Mouse (Mus musculus) granulocyte monocyte progenitor cell, adult 5-6 weeks (primary cell): Measurements from ENCODE around the gene Adck2. TPM values are rescaled to one million over a fixed set of nuclear protein-coding genes. Genes with fewer than 3 reads are reported as not detected.

Source experiments
- ATAC-seq: replicated peaks from 2 replicates; pipeline ENCODE4 v1.8.0; 2016; ENCODE audit warnings: mild to moderate bottlenecking, moderate TSS enrichment, inconsistent platforms; ENCODE audit not compliant: poor library complexity, severe bottlenecking
- total RNA-seq, 2 experiments: library from RNA; stranded (forward) in 1 of 2; stranded (reverse) in 1 of 2; fragments of 200-712, 200-1000 nt in 1 of 2; fragments of >200 nt in 1 of 2; fragmentation: Nextera tagmentation in 1 of 2; gene quantifications; 2 replicates each; pipeline ENCODE4 v1.2.3; 2014 to 2017

Gene Adck2
- total RNA-seq (2014; fragmentation: Nextera tagmentation) (9.7 and 16.2 TPM in 2 replicates), total RNA-seq (2017) (3.8 and 11.6 TPM in 2 replicates)

DNA sequence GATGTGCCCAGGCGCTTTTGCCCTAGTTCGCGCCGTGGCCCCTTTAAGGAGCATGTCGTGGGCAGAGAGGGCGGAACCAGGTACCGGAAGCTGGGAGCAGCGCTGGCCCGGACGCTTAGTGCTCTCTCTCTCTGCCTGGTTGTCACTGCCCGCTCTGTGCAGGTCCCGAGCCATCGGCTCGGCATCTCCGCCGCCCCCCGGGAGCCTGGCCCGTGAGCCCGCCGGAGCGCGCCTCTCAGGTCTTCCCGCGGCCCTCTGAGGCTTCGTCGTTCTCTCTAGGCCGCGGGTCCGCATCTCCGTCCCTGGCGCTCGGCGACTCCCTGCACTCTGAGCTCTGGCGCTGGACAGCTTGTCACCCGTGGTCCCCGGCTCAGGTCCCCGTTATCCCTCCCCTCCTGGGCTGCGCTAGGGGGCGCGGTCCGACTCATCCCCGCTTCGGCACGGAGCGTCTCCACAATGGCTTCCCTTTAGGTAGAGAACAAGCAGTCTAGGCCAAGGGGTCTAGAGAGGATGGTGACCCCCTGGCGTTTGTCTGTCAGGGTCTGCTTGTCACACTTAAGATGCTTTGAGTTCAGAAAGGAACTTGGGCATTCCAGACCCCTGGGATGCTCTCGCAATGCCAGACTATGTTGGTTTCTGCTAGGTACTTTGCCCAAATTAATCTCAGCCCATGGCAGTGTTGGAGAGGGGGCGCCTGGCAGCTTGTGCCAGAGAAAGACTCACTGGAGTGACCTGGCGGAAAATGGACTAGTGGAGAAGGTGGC lies at the start of gene Adck2:
Gene Adck2, plus strand, starts transcription at position 83 of the 764 bp plus-strand sequence.
- ATAC-seq = peak; percentile 94

DNA sequence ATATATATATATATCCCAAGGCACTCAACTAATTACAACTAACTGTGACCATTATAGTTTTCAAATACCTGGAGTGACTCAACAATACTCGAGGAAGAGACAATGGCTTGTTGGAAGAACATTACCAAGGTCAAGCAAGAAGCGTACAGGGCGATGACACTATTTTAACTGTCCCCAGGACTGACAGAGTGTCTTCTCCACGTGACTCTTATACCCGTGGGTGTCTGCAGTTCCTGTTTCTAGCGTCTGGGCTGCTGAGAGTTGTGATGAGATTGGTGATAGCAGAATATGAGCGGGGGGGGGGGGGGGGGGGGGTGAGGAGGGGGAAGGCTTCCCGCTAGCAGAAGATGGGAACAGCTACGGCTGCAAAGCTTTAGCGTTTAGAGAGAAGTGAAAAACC lies 46.9 kb upstream of the Adck2 start:
- peak; percentile 78 for ATAC-seq

DNA sequence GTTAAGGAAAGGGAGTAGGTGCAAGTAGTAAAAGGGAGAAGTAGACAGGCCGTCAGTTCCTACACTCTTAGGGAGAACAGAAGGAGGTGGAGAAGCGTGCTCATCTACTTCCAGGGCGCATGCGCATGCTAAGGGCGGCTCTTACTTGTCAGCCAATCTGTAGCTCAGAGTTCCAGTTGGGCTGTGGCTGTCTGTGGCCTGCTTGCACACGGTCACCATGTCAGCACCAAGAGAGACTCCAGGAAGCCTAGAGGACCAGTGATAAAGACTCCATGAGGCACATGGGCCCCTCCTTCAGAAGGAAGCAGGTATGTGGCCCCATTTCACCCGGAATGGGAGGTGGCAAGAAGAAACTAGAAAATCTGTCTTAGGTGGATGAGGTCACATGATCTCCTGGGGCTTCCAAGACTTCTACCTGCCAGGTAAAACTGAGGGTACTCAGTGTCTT lies 46.3 kb upstream of the Adck2 start:
- peak; percentile 27 for ATAC-seq

DNA sequence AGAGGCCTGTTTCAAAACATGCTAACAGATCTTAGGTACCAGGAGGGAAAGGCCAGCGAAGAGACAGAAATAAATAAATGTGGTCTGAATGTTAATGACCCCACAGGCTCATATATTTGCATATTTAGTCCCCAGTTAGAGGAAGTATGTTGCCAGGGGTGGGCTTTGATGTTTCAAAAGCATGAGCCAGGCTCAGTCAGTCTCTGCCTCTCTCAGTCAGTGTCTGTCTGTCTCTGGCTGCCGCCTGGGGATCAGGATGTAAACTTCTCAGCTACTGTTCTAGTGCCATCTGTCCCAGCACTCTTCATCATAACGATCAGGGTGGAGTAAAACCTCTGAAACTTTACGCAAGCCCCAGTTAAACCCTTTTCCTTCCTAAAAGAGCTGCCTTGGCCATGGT lies 45.9 kb upstream of the Adck2 start:
- peak; percentile 79 for ATAC-seq

DNA sequence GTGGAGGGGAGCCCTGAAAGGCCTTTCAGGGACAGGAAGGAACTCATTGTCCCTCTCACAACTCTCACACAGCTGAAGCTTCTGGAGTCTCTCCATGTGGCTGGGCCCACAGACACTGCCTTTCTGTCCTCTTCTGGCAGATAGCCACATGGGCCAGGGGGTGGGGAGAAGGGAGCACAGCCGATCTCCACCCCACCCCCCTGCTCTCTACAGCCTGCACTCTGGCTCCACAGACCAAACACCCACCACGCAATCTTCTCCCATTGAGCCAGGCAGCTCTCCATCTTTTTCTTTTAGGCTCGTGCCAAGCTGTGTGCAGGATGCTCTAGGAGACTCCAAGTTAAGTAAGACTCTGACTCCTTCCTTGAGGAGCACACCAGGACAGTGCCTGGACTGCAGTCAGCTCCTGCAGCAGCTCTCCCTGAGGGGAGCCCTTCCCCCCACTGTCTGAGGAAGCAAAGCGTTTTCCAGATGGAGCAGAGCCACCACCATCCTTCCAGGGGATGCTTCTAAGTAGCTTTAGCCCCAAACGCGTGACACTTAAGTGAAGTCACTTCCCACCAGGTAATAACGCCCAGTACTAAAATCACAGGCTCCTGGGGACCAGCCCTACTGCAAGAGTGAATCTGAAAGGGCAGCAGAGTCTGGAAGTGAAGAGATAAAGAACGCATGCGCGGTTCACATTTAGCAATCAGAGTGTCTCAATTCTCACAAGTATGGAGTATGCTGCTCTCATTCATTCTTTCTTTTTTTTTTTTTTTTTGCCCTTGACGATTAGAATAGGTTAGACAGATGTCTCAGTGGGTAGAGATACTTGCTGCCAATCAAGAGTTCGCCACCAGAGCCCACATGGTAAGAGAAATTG lies 44.8 kb upstream of the Adck2 start:
- ATAC-seq = no peak

DNA sequence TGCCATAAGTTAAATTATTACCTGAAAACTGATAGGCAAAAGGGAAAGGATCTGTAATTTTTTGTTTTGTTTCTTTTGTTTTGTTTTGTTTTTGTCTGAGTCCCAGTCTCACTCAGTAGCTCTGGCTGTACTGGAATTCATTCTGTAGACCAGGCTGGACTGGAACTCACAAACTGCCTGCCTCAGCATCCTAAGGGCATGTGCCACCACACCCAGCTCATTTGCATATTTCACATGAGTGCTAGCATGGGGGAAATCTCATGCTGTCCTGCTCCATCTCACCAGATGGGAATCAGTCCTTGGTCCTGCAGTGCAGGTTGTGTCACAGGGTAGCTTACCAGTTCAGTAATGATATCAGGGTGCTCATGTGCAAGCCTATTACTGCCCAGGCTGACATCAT lies 38.7 kb upstream of the Adck2 start:
- ATAC-seq = no peak

DNA sequence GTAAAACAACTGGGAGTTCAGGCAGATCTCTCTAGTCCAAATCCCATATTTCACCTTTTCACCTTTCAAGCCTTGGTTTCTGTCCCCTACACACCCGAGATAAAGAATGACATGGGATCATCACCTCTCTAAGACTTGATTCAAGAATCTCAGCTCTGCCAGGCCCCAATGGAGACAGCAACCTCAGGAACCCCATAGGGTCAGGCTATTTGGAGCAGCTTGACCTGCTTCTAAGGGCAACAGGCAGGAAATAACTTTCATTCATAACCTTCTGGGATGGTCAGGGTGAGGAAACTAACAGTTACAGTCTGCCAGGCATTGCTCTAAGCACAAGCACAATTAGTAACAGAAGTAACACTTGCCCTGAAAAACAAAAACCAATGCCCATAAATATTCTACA lies 37.1 kb upstream of the Adck2 start:
- ATAC-seq = no peak

DNA sequence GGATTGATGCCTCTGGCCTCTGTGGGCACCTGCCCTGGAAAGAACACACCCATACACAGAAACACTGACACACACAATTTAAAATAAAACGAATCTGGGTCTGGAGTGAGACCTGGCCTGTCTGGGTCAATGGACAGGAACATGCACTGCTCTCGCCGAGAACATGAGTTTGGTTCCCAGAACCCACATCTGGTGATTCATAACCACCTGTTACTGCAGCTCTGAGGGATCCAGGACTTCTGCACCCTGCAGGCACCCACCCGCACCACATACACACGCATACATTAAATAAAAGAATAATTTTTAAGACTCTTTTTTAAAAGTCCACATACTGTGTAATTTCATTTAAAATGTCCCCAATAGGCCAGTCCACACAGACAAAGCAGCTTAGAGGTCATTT lies 36.4 kb upstream of the Adck2 start:
- no peak for ATAC-seq

DNA sequence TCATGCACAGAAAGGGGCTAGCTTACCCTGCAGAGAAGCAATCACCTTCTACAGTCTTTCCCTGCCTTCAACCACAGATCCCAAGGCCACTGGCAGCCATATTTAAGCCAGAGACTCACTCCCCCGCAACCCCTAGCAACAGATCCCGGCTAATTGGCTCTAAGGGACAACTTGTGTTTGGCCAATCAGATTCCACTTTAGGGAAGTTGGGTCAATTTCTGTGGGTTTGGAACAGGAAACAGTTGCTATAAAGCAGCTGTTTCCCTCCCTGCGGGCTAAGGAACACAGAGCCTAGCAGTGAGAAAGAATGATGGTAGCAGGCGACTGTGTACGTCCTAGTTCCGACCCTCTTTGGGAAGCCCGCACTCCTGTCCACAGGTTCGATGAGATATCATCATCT lies 35.4 kb upstream of the Adck2 start:
- peak; percentile 94 for ATAC-seq

DNA sequence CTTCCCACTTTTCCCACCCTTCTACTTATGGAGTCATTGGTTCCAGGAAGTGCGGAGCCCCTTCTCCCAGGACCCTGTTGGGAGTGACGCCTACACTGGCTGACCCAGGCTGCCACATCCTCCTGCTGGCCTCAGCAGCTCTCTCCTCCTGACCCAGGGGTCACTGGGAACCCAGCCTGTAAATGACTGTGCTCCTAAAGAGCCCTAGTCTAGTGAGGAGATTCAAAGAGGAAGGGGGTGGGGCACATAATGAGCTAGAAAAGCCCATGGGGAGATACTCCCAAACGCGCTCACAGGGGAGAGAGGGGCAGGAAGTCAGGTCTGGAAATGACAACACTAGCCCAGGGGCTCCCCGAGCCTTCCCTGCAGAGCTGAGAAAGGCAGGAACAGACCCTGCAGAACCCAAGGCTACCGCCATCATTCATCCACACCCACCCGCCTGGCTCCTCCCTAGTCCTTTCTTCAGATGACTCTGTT lies 34.0 kb upstream of the Adck2 start:
- ATAC-seq = peak; percentile 26

DNA sequence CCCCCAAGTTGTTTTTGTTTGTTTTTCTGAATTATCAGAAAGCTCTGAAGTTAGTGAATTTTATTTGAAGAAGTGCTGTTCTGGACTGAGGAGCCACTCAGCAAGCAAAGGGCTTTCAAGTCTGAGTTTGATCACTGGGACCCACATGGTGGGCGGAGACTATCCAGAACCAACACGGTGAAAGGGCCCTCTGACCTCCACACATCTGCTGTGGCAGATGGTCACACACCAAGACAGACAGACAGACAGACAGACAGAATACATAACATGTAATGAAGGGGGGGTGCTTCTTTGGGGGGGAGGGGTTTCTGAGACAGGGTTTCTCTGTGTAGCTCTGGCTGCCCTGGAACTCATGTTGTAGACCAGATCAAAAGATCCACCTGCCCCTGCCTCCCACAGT lies 33.1 kb upstream of the Adck2 start:
- no peak for ATAC-seq

DNA sequence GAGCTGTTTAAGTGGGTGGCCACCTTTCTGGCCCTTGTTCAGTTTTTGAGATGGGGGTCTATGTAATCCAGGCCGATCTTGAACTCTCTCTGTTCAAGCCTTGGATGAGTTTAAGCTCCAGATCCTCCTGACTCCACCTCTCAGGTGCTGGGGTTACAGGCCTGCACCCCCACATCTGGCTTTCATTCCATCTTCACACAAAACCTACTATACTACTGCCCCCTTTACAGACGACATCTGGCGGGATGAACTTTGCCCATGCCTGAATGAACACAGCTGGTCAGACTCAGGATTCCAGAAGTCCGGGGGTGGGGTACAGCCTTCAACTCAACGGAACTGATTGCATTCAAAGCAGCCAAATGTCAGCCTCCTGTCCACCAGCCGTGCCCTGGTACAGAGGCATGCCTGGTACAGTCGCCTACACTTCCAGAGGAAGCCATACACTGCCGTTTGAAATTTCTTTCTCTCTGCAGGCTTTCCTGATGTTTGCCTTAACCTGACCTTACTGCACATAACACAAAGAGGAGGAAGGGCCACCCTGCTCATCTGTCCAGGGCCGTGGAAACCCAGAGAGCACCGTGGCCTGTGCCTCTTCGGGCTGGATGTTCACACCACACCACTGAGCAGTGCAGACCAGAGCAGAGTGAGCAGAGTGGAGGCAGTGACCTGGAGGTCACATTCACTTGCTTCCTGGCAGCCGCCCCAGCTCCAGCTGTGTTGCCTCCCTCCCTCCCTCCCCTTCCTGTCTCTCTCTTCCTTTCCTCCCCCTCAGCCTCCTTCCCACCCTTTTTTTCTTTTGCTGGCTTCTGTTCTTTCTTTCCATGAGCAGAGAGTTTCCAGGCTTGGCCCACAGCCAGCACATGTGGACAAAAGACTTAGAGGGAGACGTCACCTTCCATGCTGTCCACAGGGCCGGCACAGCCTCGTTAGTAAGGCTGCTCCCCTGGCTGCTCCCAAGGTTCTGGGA lies 30.8 kb upstream of the Adck2 start:
- no peak for ATAC-seq

DNA sequence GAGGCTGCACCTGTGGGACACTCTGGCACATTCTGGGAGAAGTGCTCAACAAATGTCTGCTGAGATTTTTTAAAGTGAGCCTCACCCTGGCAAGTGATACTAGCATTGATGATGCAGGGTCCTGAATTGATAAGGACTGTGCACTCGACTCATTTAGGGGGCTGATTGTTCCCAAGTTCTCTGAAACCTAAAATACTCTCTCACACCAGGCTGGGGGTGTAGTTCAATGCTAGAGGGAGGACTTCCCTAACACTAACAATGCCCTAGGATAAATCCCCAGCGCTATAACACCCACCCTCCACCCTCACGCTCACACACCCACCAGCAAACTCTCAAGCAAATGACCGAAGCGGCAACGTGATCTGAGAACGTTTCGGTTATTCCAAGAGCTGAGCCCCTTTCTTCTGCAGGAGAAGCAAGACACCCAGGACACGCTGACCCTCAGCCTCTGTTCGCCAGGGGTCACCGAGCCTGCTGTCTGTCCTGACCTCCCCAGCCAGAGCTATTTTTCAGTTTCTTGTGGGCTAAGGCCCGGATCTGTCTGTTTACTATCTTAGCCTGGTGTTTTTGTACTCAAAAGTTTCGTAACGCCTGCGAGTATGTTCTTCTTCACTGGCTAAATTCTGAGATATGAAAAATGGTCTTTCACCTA lies 29.8 kb upstream of the Adck2 start:
- no peak for ATAC-seq

DNA sequence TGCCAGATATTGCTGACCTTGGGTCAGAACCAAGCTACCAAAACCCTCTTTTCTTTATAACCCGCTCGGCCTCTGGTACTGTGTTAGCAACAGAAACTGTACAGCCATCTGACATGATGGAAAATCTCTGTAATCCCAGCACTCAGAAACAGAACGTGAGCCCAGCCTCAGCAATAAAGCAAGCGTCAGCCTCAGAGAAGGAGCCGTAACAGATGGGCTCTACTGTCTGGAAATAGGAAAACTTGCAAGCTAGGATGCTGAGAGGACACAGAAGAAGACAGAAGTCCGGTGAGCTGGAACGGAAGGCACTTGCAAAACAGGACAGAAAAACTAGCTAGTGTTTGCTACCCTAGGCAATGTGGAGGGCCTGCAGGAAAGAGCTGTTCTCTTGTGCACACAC lies 28.2 kb upstream of the Adck2 start:
- ATAC-seq = no peak

DNA sequence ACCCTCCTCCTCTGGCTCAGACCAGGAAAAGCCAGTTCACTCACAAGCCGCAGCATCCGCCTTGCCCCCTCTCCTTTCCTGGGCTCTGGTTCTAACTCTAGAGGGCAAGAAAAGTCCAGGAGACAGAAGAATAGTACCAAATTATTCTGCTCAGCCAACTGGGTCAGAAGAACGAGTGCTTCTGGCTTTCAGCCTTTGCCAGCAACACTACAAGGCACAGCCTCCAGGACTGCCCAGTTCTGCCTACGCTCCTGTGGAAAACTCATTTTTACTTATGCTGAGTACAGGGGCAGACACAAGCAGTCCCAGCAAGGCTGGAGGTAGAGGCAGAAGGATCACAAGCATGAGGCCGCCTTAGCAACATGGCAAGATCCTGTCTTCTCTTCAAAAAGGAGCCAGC lies 25.6 kb upstream of the Adck2 start:
- no peak for ATAC-seq

DNA sequence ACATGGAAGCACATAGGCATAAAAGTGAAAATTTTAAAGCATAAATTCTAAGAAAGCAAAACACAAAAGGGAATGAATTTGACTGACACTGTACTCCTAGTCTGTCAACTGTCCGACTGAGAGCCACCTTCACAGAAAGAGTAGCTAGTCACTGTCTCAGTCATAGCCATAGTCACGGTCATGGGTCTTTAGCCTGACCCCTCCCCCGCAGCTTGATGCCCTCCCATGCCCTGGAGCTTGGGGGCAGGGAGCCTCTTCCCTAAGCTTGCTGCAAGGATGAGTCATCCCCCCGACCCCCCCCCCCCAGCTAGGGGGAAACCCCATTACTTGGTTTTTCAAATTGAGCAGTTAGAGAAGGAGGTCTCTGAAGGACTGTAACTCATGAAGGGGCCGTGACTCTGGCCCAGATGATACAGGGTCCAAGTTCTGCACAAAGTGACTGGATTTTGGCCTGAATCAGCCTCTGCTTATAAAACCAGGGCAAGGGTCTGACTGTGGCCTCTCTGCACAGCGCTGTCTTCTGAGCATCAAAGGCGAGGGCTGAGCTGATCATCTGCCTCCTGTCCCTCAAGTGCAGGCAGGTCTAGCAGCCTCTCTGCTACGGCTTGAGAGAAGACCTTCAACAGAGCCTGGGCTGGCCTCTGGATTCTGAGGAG lies 21.6 kb upstream of the Adck2 start:
- peak; percentile 89 for ATAC-seq

DNA sequence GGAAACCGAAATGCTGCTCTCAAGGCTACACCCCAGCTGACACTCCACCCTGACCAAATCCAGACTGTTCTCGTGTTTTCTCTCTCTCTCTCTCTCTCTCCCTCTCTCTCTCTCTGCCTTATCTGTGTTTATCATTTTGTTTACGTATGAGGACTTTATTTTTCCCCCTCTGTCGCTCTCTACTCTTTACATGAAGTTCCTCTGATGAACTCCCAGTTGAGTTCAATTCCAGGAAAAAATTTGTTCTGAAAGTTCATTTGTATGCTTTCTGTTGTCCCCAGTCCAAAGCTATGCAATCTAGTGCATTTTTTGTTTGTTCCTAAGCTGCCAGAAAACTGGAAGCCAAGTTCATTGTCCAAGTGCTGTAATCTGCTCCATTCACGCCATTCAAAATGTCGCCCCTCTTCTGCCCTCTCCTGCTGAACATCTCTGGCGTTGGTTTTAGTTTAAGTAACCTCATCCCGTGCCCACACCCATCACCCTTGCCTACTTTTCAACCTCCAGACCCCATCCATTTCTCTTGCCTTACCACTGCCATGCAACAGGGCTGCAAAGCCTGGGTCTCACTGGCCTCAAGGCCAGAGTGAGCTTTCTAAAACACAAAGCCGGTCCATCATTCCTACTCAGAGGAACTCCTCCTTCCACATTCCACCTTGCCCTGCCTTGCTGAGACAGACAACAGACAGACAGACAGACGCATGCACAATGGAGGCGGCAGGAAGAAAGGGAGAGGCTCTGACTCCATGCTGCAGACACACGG lies 18.6 kb upstream of the Adck2 start:
- ATAC-seq = no peak

DNA sequence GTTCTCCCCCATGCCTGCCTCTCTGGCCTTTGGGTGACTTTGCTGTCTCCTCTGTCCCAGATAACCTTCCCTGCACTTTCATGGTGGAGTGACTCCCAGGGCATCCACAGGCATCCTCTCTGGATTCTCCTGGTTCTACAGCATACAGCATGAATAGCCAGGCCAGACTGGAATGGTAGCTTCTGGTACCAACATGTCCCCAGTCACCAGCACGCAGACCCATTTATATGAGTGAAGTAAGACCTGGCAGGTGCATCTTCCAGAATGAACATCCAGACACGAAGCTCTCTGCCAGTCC lies 18.1 kb upstream of the Adck2 start:
- no peak for ATAC-seq
